7 mouse cellular contexts compared by ENCODE assay signal in the genomic region with DNA sequence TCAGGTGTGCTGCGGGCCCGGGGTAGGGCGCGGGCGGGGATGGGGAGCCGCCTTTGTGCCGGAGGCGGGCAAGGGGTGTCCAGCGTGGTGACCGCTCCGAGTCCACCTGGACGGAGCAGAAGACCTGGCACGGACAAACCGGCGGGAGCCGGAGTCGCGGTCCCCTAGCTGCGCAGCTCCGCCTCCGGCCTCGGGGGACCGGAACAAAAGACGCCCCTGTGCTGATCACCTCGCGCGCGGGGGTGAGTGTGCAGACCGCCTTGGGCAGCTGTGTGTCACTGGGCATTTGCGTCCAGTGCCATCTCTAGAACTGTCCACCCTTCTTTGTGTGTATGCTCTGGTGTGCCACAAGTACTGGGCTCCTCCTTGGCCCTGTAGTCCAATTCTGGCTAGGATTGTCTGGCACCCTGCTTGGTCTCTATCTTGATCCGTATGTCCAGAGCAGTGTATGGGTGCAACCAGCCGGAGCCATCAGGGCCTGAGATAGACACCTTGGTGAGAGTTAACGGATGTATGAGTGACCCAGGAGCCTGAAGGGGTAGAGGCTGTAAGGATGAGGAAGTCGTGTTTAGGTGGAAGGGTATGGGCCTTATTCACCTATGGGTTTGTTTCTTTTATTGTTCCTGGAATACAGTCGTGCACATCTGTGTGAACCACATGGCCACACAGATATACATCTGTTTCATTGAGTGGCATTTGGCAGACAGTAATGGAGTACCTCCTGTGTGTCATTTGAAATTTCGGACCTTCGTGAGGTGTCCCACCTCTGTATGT. TPM values are rescaled to one million over a fixed set of nuclear protein-coding genes. Genes with fewer than 3 reads are reported as not detected.
DNase-seq lines count a peak whose midpoint lies in the region; ATAC-seq and TF ChIP-seq lines count a peak whose summit lies in the region.

No protein-coding gene starts in this region.

- ATAC-seq in granulocyte monocyte progenitor cell, adult 5-6 weeks (replicated peaks; ENCODE audit: poor library complexity, severe bottlenecking): peak; percentile 10; the same call in 1 of the 2 replicates
- ATAC-seq in stomach, embryonic 15.5 days (ENCODE audit: insufficient read depth, low FRiP score, low read depth): peak; percentile 18

- H3K9me3 ChIP-seq in megakaryocyte, embryonic 14.5 days: no peaks in the 10 kb centered on the region
- H3K9me3 ChIP-seq in stomach, embryonic 15.5 days: no peaks in the 10 kb centered on the region

- DNase-seq in testis, postnatal 10 days (ENCODE audit: low spot score): no peak
- no peak for DNase-seq in cerebellum, adult 2 months
- DNase-seq in left cerebral cortex, postnatal 4 days: peak; percentile 42

- H3K4me2 ChIP-seq in stomach, embryonic 15.5 days: peak overlapping the region; percentile 96

- no peak for TF ChIP-seq POLR2A in testis, adult 2 months (IDR thresholded peaks at IDR 0.05; ENCODE audit: control insufficient read depth, low read depth, low read length)
- no peak for TF ChIP-seq POLR2A in cerebellum, adult 2 months (IDR thresholded peaks at IDR 0.05; ENCODE audit: borderline replicate concordance, insufficient read depth, low read length)

- H3K36me3 ChIP-seq in testis, adult 2 months (ENCODE audit: control insufficient read depth, insufficient read depth, low read length): no peaks in the 10 kb centered on the region; the same call in 1 of the 2 replicates
- H3K36me3 ChIP-seq in megakaryocyte, embryonic 14.5 days (replicated peaks; ENCODE audit: low read length): peaks cover 50% of the 10 kb centered on the region
- H3K36me3 ChIP-seq in stomach, embryonic 15.5 days: peaks cover 24% of the 10 kb centered on the region

- 1% methylated on average over 37 of the region's 37 CpGs for WGBS in cerebellum, adult 2 months
- 5% methylated on average over 37 of the region's 37 CpGs for WGBS in stomach, embryonic 15.5 days

- H3K9ac ChIP-seq in stomach, embryonic 15.5 days: peak overlapping the region; percentile 97

- H3K4me1 ChIP-seq in testis, adult 2 months (ENCODE audit: control insufficient read depth, insufficient read depth, low read length): peaks cover 22% of the 10 kb centered on the region
- H3K4me1 ChIP-seq in cerebellum, adult 2 months (ENCODE audit: control insufficient read depth, insufficient read depth, low read length): peaks cover 25% of the 10 kb centered on the region
- H3K4me1 ChIP-seq in megakaryocyte, embryonic 14.5 days: peaks cover 69% of the 10 kb centered on the region
- H3K4me1 ChIP-seq in stomach, embryonic 15.5 days: peaks cover 39% of the 10 kb centered on the region

- no peak for TF ChIP-seq CTCF in testis, adult 2 months (IDR thresholded peaks at IDR 0.05; ENCODE audit: control insufficient read depth, insufficient read depth, insufficient replicate concordance, low read depth, low read length)
- no peak for TF ChIP-seq CTCF in cerebellum, adult 2 months (IDR thresholded peaks at IDR 0.05; ENCODE audit: borderline replicate concordance, insufficient read depth, low read depth, low read length)

- no peaks in the 10 kb centered on the region for H3K27me3 ChIP-seq in testis, adult 2 months (ENCODE audit: control insufficient read depth, insufficient read depth, low read length)
- no peaks in the 10 kb centered on the region for H3K27me3 ChIP-seq in cerebellum, adult 2 months (ENCODE audit: control insufficient read depth, insufficient read depth, low read length)
- H3K27me3 ChIP-seq in megakaryocyte, embryonic 14.5 days (replicated peaks): no peaks in the 10 kb centered on the region
- no peaks in the 10 kb centered on the region for H3K27me3 ChIP-seq in stomach, embryonic 15.5 days (replicated peaks)

- peak overlapping the region; percentile 96 for H3K4me3 ChIP-seq in testis, adult 2 months (ENCODE audit: control insufficient read depth, low read depth, low read length)
- H3K4me3 ChIP-seq in cerebellum, adult 2 months (replicated peaks; ENCODE audit: insufficient read depth, low read depth, low read length): peak overlapping the region; percentile 83
- peak overlapping the region; percentile 100 for H3K4me3 ChIP-seq in megakaryocyte, embryonic 14.5 days (replicated peaks)
- peak overlapping the region; percentile 97 for H3K4me3 ChIP-seq in stomach, embryonic 15.5 days (replicated peaks)

- H3K27ac ChIP-seq in testis, adult 2 months (ENCODE audit: control insufficient read depth, insufficient read depth, low read depth, low read length): no peak overlapping the region
- peak overlapping the region; percentile 99 for H3K27ac ChIP-seq in cerebellum, adult 2 months (ENCODE audit: insufficient read depth, low read length)
- H3K27ac ChIP-seq in stomach, embryonic 15.5 days: peak overlapping the region; percentile 99

- intact Hi-C loops in left cerebral cortex, postnatal 4 days (cut with DNase I): loop anchor here (5.0 kb wide), 1 partner anchor 55 kb away; no protein-coding TSS in a partner anchor

RNA-seq across cellular contexts. Expression of a gene that starts 1.0 kb away (rescaled TPM):
- polyA plus RNA-seq in testis, adult 2 months (2012; rRNA removed): 9.0 and 11.3 TPM in 2 replicates
- 98.5 and 99.2 TPM in 2 replicates for polyA plus RNA-seq in cerebellum, adult 2 months (2012; rRNA removed)
- 10.7 and 23.1 TPM in 2 replicates for total RNA-seq in granulocyte monocyte progenitor cell, adult 5-6 weeks (2014; fragmentation: Nextera tagmentation)
- 6.0 and 6.1 TPM in 2 replicates for total RNA-seq in granulocyte monocyte progenitor cell, adult 5-6 weeks (2017)
- 100 to 1,000 TPM; 164 to 168 TPM for total RNA-seq in left cerebral cortex, postnatal 4 days (2021)
- polyA plus RNA-seq in megakaryocyte, embryonic 14.5 days (2012; ENCODE audit: insufficient read depth, low replicate concordance): 33.2 and 58.6 TPM in 2 replicates
- 17.0 and 17.5 TPM in 2 replicates for polyA plus RNA-seq in stomach, embryonic 15.5 days (2015; fragmentation: Nextera tagmentation; extraction: Ambion mirVana)

RNA-seq across cellular contexts. Expression of a gene that starts 1.0 kb away (rescaled TPM):
- polyA plus RNA-seq in testis, adult 2 months (2012; rRNA removed): 20.3 and 23.5 TPM in 2 replicates
- polyA plus RNA-seq in cerebellum, adult 2 months (2012; rRNA removed): 69.9 and 70.1 TPM in 2 replicates
- total RNA-seq in granulocyte monocyte progenitor cell, adult 5-6 weeks (2014; fragmentation: Nextera tagmentation): 21.2 and 29.3 TPM in 2 replicates
- 41.8 and 48.6 TPM in 2 replicates for total RNA-seq in granulocyte monocyte progenitor cell, adult 5-6 weeks (2017)
- 10 to 100 TPM; 62.3 to 68.1 TPM for total RNA-seq in left cerebral cortex, postnatal 4 days (2021)
- 99.4 and 450 TPM in 2 replicates for polyA plus RNA-seq in megakaryocyte, embryonic 14.5 days (2012; ENCODE audit: insufficient read depth, low replicate concordance)
- polyA plus RNA-seq in stomach, embryonic 15.5 days (2015; fragmentation: Nextera tagmentation; extraction: Ambion mirVana): 51.2 and 51.9 TPM in 2 replicates

RNA-seq across cellular contexts. Expression of a gene that starts 23.3 kb away (rescaled TPM):
- 19.9 and 21.7 TPM in 2 replicates for polyA plus RNA-seq in testis, adult 2 months (2012; rRNA removed)
- polyA plus RNA-seq in cerebellum, adult 2 months (2012; rRNA removed): 50.1 and 52.2 TPM in 2 replicates
- 49.0 and 64.7 TPM in 2 replicates for total RNA-seq in granulocyte monocyte progenitor cell, adult 5-6 weeks (2014; fragmentation: Nextera tagmentation)
- 34.7 and 37.9 TPM in 2 replicates for total RNA-seq in granulocyte monocyte progenitor cell, adult 5-6 weeks (2017)
- 10 to 100 TPM; 44.1 to 54.7 TPM for total RNA-seq in left cerebral cortex, postnatal 4 days (2021)
- polyA plus RNA-seq in megakaryocyte, embryonic 14.5 days (2012; ENCODE audit: insufficient read depth, low replicate concordance): 12.5 and 14.1 TPM in 2 replicates
- 59.7 and 60.7 TPM in 2 replicates for polyA plus RNA-seq in stomach, embryonic 15.5 days (2015; fragmentation: Nextera tagmentation; extraction: Ambion mirVana)

RNA-seq across cellular contexts. Expression of a gene that starts 23.4 kb away (rescaled TPM):
- polyA plus RNA-seq in testis, adult 2 months (2012; rRNA removed): 223 and 230 TPM in 2 replicates
- 40.5 and 45.1 TPM in 2 replicates for polyA plus RNA-seq in cerebellum, adult 2 months (2012; rRNA removed)
- 9.4 and 16.7 TPM in 2 replicates for total RNA-seq in granulocyte monocyte progenitor cell, adult 5-6 weeks (2014; fragmentation: Nextera tagmentation)
- 7.0 and 7.8 TPM in 2 replicates for total RNA-seq in granulocyte monocyte progenitor cell, adult 5-6 weeks (2017)
- 10 to 100 TPM; 26.6 to 27.5 TPM for total RNA-seq in left cerebral cortex, postnatal 4 days (2021)
- 1.5 and 3.5 TPM in 2 replicates for polyA plus RNA-seq in megakaryocyte, embryonic 14.5 days (2012; ENCODE audit: insufficient read depth, low replicate concordance)
- polyA plus RNA-seq in stomach, embryonic 15.5 days (2015; fragmentation: Nextera tagmentation; extraction: Ambion mirVana): 14.7 and 15.7 TPM in 2 replicates

RNA-seq across cellular contexts. Expression of a gene that starts 29.5 kb away (rescaled TPM):
- 1.9 and 2.3 TPM in 2 replicates for polyA plus RNA-seq in testis, adult 2 months (2012; rRNA removed)
- 0.87 and 1.0 TPM in 2 replicates for polyA plus RNA-seq in cerebellum, adult 2 months (2012; rRNA removed)
- 1.5 TPM in 1 of 2 replicates, not detected in the other for total RNA-seq in granulocyte monocyte progenitor cell, adult 5-6 weeks (2014; fragmentation: Nextera tagmentation)
- total RNA-seq in granulocyte monocyte progenitor cell, adult 5-6 weeks (2017): 0.30 and 0.93 TPM in 2 replicates
- total RNA-seq in left cerebral cortex, postnatal 4 days (2021): under 1 TPM; 0.28 to 0.32 TPM
- 0.22 and 1.7 TPM in 2 replicates for polyA plus RNA-seq in megakaryocyte, embryonic 14.5 days (2012; ENCODE audit: insufficient read depth, low replicate concordance)
- 0.30 and 0.50 TPM in 2 replicates for polyA plus RNA-seq in stomach, embryonic 15.5 days (2015; fragmentation: Nextera tagmentation; extraction: Ambion mirVana)
